In the genomic region with DNA sequence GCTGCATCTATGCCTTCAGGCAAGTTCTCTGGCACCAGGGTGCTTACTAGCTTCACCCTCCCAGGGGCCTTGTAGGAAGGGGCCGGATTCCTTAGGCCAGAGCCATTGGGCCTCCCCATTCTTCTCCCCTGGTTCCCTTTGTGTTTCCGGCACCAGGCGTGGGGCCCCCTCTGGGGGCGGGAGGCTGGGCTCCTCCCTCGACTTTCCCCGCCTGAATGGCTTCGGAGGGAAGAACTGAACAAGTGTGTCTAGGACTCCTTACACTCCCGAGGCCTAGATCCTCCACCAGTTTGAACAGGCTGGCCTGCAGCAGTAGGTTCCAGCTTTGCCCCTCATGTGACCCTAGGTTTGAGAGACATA, we compare ENCODE assay signal across 8 mouse cellular contexts. TPM values are rescaled to one million over a fixed set of nuclear protein-coding genes. Genes with fewer than 3 reads are reported as not detected.
DNase-seq lines count a peak whose midpoint lies in the region; ATAC-seq and TF ChIP-seq lines count a peak whose summit lies in the region.

No protein-coding gene starts in this region.

- TF ChIP-seq CTCF in intestine, postnatal 0 days (IDR thresholded peaks at IDR 0.05; ENCODE audit: low read depth) = no peak
- TF ChIP-seq CTCF in lung, embryonic 14.5 days (IDR thresholded peaks at IDR 0.05; ENCODE audit: low read depth) = no peak
- no peak for TF ChIP-seq CTCF in olfactory bulb, adult 2 months (IDR thresholded peaks at IDR 0.05; ENCODE audit: insufficient read depth, low read depth, low read length)

- H3K4me3 ChIP-seq in intestine, postnatal 0 days (ENCODE audit: low read depth, low read length) = peak overlapping the region; percentile 88
- peak overlapping the region; percentile 93 for H3K4me3 ChIP-seq in lung, embryonic 14.5 days (ENCODE audit: low read depth, low read length)
- peak overlapping the region; percentile 91 for H3K4me3 ChIP-seq in olfactory bulb, adult 2 months (ENCODE audit: insufficient read depth, low read depth, low read length)

- TF ChIP-seq POLR2A in olfactory bulb, adult 2 months (IDR thresholded peaks at IDR 0.05; ENCODE audit: insufficient read depth, low read depth, low read length) = no peak

- peak; percentile 28; the same call in 1 of the 2 replicates for ATAC-seq in intestine, postnatal 0 days
- ATAC-seq in lung, embryonic 14.5 days (ENCODE audit: insufficient read depth) = peak; percentile 28

- peak overlapping the region; percentile 99 for H3K4me2 ChIP-seq in intestine, postnatal 0 days (replicated peaks; ENCODE audit: low read depth)
- H3K4me2 ChIP-seq in lung, embryonic 14.5 days = peak overlapping the region; percentile 100

- peak overlapping the region; percentile 84 for H3K9ac ChIP-seq in intestine, postnatal 0 days (ENCODE audit: low read depth, low read length)
- H3K9ac ChIP-seq in lung, embryonic 14.5 days = peak overlapping the region; percentile 95

- no peaks in the 10 kb centered on the region for H3K27me3 ChIP-seq in intestine, postnatal 0 days (replicated peaks; ENCODE audit: control insufficient read depth, insufficient read depth, low read length)
- H3K27me3 ChIP-seq in lung, embryonic 14.5 days (ENCODE audit: insufficient read depth, low read length) = no peaks in the 10 kb centered on the region

- 0 out of 2 replicates have a peak, but pooled peaks cover 7% of the 10 kb centered on the region for H3K4me1 ChIP-seq in intestine, postnatal 0 days (replicated peaks; ENCODE audit: control insufficient read depth, insufficient read depth, low read length)
- H3K4me1 ChIP-seq in lung, embryonic 14.5 days (ENCODE audit: insufficient read depth) = peaks cover 22% of the 10 kb centered on the region
- peaks cover 54% of the 10 kb centered on the region for H3K4me1 ChIP-seq in olfactory bulb, adult 2 months (ENCODE audit: control insufficient read depth, insufficient read depth, low read length)

- WGBS in intestine, postnatal 0 days = 0% methylated on average over 8 of the region's 8 CpGs
- WGBS in lung, embryonic 14.5 days = 0% methylated on average over 8 of the region's 8 CpGs
- 1% methylated on average over 8 of the region's 8 CpGs for WGBS in olfactory bulb, adult 2 months

- peak; percentile 38 for DNase-seq in right cerebral cortex, postnatal 25 days
- DNase-seq in right cerebral cortex, postnatal 36 days (ENCODE audit: low spot score in 2 of 2) = no peak
- peak; percentile 67 for DNase-seq in cerebellum, adult 9-10 months
- peak; percentile 46 to 72 for DNase-seq in gastrocnemius, postnatal 4 days (ENCODE audit: low spot score in 2 of 2)
- peak; percentile 84 for DNase-seq in lung, embryonic 14.5 days
- peak; percentile 73 to 75 for DNase-seq in urinary bladder, postnatal 4 days (ENCODE audit: low spot score in 2 of 2)

- H3K27ac ChIP-seq in intestine, postnatal 0 days (ENCODE audit: low read depth, low read length) = peak overlapping the region; percentile 79
- H3K27ac ChIP-seq in lung, embryonic 14.5 days (ENCODE audit: low read depth) = peak overlapping the region; percentile 100
- peak overlapping the region; percentile 11; the same call in 1 of the 2 replicates for H3K27ac ChIP-seq in olfactory bulb, adult 2 months (ENCODE audit: insufficient read depth, low read depth, low read length)

- no peaks in the 10 kb centered on the region for H3K9me3 ChIP-seq in intestine, postnatal 0 days (ENCODE audit: control insufficient read depth)
- no peaks in the 10 kb centered on the region for H3K9me3 ChIP-seq in lung, embryonic 14.5 days (ENCODE audit: low read depth, low read length)

- peaks cover 31% of the 10 kb centered on the region for H3K36me3 ChIP-seq in intestine, postnatal 0 days (ENCODE audit: control insufficient read depth, insufficient read depth)
- peaks cover 52% of the 10 kb centered on the region for H3K36me3 ChIP-seq in lung, embryonic 14.5 days (ENCODE audit: insufficient read depth)

RNA-seq across cellular contexts. Expression of a gene that starts 3.4 kb away (rescaled TPM):
- total RNA-seq in gastrocnemius, postnatal 4 days (2021) = 10 to 100 TPM; 31.8 to 31.9 TPM
- 10.7 and 12.1 TPM in 2 replicates for polyA plus RNA-seq in intestine, postnatal 0 days (2015; fragmentation: Nextera tagmentation; extraction: Ambion mirVana)
- polyA plus RNA-seq in lung, embryonic 14.5 days (2014; fragmentation: Nextera tagmentation; extraction: Ambion mirVana) = 60.7 and 61.3 TPM in 2 replicates
- not detected in 2 replicates for polyA plus RNA-seq in olfactory bulb, adult 2 months (2012; ENCODE audit: insufficient read depth, insufficient read length, low replicate concordance, missing spikeins)

RNA-seq across cellular contexts. Expression of a gene that starts 25.8 kb away (rescaled TPM):
- total RNA-seq in gastrocnemius, postnatal 4 days (2021) = 10 to 100 TPM; 63.9 to 64.1 TPM
- polyA plus RNA-seq in intestine, postnatal 0 days (2015; fragmentation: Nextera tagmentation; extraction: Ambion mirVana) = 85.5 and 93.7 TPM in 2 replicates
- 237 and 245 TPM in 2 replicates for polyA plus RNA-seq in lung, embryonic 14.5 days (2014; fragmentation: Nextera tagmentation; extraction: Ambion mirVana)
- not detected in 2 replicates for polyA plus RNA-seq in olfactory bulb, adult 2 months (2012; ENCODE audit: insufficient read depth, insufficient read length, low replicate concordance, missing spikeins)

RNA-seq across cellular contexts. Expression of a gene that starts 38.2 kb away (rescaled TPM):
- 10 to 100 TPM; 14.9 to 18.2 TPM for total RNA-seq in gastrocnemius, postnatal 4 days (2021)
- 6.5 and 6.8 TPM in 2 replicates for polyA plus RNA-seq in intestine, postnatal 0 days (2015; fragmentation: Nextera tagmentation; extraction: Ambion mirVana)
- polyA plus RNA-seq in lung, embryonic 14.5 days (2014; fragmentation: Nextera tagmentation; extraction: Ambion mirVana) = 6.4 and 8.5 TPM in 2 replicates
- polyA plus RNA-seq in olfactory bulb, adult 2 months (2012; ENCODE audit: insufficient read depth, insufficient read length, low replicate concordance, missing spikeins) = not detected in 2 replicates

Comparison
In these comparisons a context has a peak if more than half of its experiments do, and no peak if none do; other contexts are left out.
1. DNase-seq: peak in right cerebral cortex, postnatal 25 days (single experiment), cerebellum, adult 9-10 months (single experiment), gastrocnemius, postnatal 4 days (2 of 2), lung, embryonic 14.5 days (single experiment) and urinary bladder, postnatal 4 days (2 of 2); none in right cerebral cortex, postnatal 36 days (0 of 2).
2. H3K27ac ChIP-seq: peak in every context shown above with its lines; median percentile 100 in lung, embryonic 14.5 days; 79 in intestine, postnatal 0 days; 11 in olfactory bulb, adult 2 months.
3. Peak in every context shown above with its lines, with median percentiles within 50 percentile points of each other: H3K4me3 ChIP-seq.